Mouse (Mus musculus) midbrain, embryonic 15.5 days (tissue): ENCODE measurements around the gene Usp37. TPM values are rescaled to one million over a fixed set of nuclear protein-coding genes. Genes with fewer than 3 reads are reported as not detected.

ENCODE experiments used
- microRNA counts: library from miRNA; unstranded; fragments of <30 nt; microRNA quantifications from one replicate; lab custom pipeline; 2016
- microRNA-seq: library from miRNA; unstranded; fragments of <30 nt; microRNA quantifications from one replicate; pipeline ENCODE4, GENCODE M21; 2016
- polyA plus RNA-seq: library from polyadenylated mRNA; unstranded; fragments of >200 nt; fragmentation: Nextera tagmentation; extraction: Ambion mirVana; gene quantifications from 2 replicates; pipeline ENCODE4 v1.2.1, GENCODE M21; 2015

Gene Usp37
- polyA plus RNA-seq, 1 experiment from 2014 or later: 29.3 TPM

MicroRNA genes within 50 kb of the gene (microRNA counts, 519-probe panel; counts per million panel counts)
- 3,079 counts per million, percentile 71 among the panel's probes with 10 or more counts for microRNA mmu-miR-26b (lab: Ali Mortazavi, UCI)

Small RNA genes within 50 kb of the gene (microRNA-seq; reads per million reads assigned to microRNA genes)
- gene Gm25035 (not detected), gene Mir26b (18,490 reads per million, percentile 98 among the genes with 10 or more reads in this experiment)

Other genes starting within 250 kb of the Usp37 start
- 7.5 and 9.4 TPM in 2 replicates for gene Tmbim1, start 238.7 kb downstream of the Usp37 start, polyA plus RNA-seq
- 0.68 and 1.9 TPM in 2 replicates for gene Catip, start 182.2 kb downstream of the Usp37 start, polyA plus RNA-seq
- 2.0 and 3.4 TPM in 2 replicates for gene Slc11a1, start 169.1 kb downstream of the Usp37 start, polyA plus RNA-seq
- 14.3 and 17.4 TPM in 2 replicates for gene Ctdsp1, start 152.8 kb downstream of the Usp37 start, polyA plus RNA-seq
- 0.22 and 0.41 TPM in 2 replicates for gene Vil1, start 134.9 kb downstream of the Usp37 start, polyA plus RNA-seq
- gene Cnot9, start 38.2 kb downstream of the Usp37 start, polyA plus RNA-seq: 47.6 and 50.4 TPM in 2 replicates
- 5.7 and 5.9 TPM in 2 replicates for gene Plcd4, start 1.4 kb downstream of the Usp37 start, polyA plus RNA-seq
- gene Zfp142, start 44.0 kb upstream of the Usp37 start, polyA plus RNA-seq: 9.1 and 10.2 TPM in 2 replicates
- 24.2 TPM in 2 replicates for gene Bcs1l, start 44.0 kb upstream of the Usp37 start, polyA plus RNA-seq
- 48.8 and 50.0 TPM in 2 replicates for gene Rnf25, start 57.1 kb upstream of the Usp37 start, polyA plus RNA-seq
- gene Stk36, start 57.2 kb upstream of the Usp37 start, polyA plus RNA-seq: 21.0 and 25.1 TPM in 2 replicates
- 10.6 and 10.9 TPM in 2 replicates for gene Ttll4, start 117.5 kb upstream of the Usp37 start, polyA plus RNA-seq
- gene Cyp27a1, start 169.3 kb upstream of the Usp37 start, polyA plus RNA-seq: 2.4 and 3.3 TPM in 2 replicates
- gene Prkag3, start 204.9 kb upstream of the Usp37 start, polyA plus RNA-seq: not detected in 2 replicates
- 5.6 and 7.2 TPM in 2 replicates for gene Wnt6, start 227.6 kb upstream of the Usp37 start, polyA plus RNA-seq
- gene Wnt10a, start 247.2 kb upstream of the Usp37 start, polyA plus RNA-seq: 0.34 and 0.37 TPM in 2 replicates